Mouse (Mus musculus) heart, postnatal 0 days (tissue): ENCODE results near the gene Hist1h2bb. TPM values are rescaled to one million over a fixed set of nuclear protein-coding genes. Genes with fewer than 3 reads are reported as not detected.
A peak's percentile ranks its signal among the peaks of the same experiment; 100 is the strongest.

Experiments used
- ATAC-seq: fragments of 200-750 bp; cut with Nextera tagmentation; 2 replicates; pipeline ENCODE4 v1.8.0; 2017; ENCODE audit warnings: low read depth, moderate number of reproducible peaks, moderate library complexity; ENCODE audit not compliant: insufficient read depth
- DNase-seq: peaks from one replicate; pipeline ENCODE4 v3.0.0-alpha.2; 2016; ENCODE audit warnings: low spot score
- H3K27ac ChIP-seq: fragments of 300-500 bp; sonication (generic); 2 replicates; pipeline ENCODE4 v1.5.1; 2014; ENCODE audit warnings: low read depth, mild to moderate bottlenecking
- H3K27me3 ChIP-seq: fragments of 300-500 bp; sonication (generic); 2 replicates; pipeline ENCODE4 v1.6.1; 2014; ENCODE audit warnings: low read length, mixed read lengths; ENCODE audit not compliant: control insufficient read depth, insufficient read depth
- H3K36me3 ChIP-seq: fragments of 300-500 bp; sonication (generic); replicated peaks from 2 replicates; pipeline ENCODE4 v1.6.1; 2014; ENCODE audit warnings: low read length, mixed read lengths; ENCODE audit not compliant: control insufficient read depth, insufficient read depth
- H3K4me1 ChIP-seq: fragments of 300-500 bp; sonication (generic); 2 replicates; pipeline ENCODE4 v1.6.1; 2014; ENCODE audit warnings: antibody characterized with exemption; ENCODE audit not compliant: control insufficient read depth, insufficient read depth
- H3K4me2 ChIP-seq: fragments of 300-500 bp; sonication (generic); 2 replicates; pipeline ENCODE4 v1.6.1; 2014; ENCODE audit warnings: low read depth, mild to moderate bottlenecking, low read length, moderate library complexity
- H3K4me3 ChIP-seq: fragments of 300-500 bp; sonication (generic); 2 replicates; pipeline ENCODE4 v1.5.1; 2014; ENCODE audit warnings: low read depth, low read length
- H3K9ac ChIP-seq: fragments of 300-500 bp; sonication (generic); replicated peaks from 2 replicates; pipeline ENCODE4 v1.6.1; 2014; ENCODE audit warnings: low read depth, low read length, mixed read lengths
- H3K9me3 ChIP-seq: fragments of 300-500 bp; sonication (generic); replicated peaks from 2 replicates; pipeline ENCODE4 v1.6.1; 2016; ENCODE audit warnings: low read length; ENCODE audit not compliant: control insufficient read depth
- CTCF ChIP-seq: IDR thresholded peaks from 2 replicates; pipeline ENCODE4 v1.5.1; 2016; ENCODE audit warnings: antibody characterized with exemption, control low read depth, low read depth
- EP300 ChIP-seq: IDR thresholded peaks from 2 replicates; pipeline ENCODE4 v1.6.1; 2016; ENCODE audit warnings: antibody characterized with exemption, low read depth
- WGBS: fragments of 180-500 bp; shearing (Covaris S2); extraction: QIAGEN DNeasy Blood & Tissue Kit; methylation state at CpG from one replicate; pipeline ENCODE4 v1.1.7; 2014; 5-methylcytosine and 5-hydroxymethylcytosine counted together
- polyA plus RNA-seq: library from polyadenylated mRNA; unstranded; fragments of >200 nt; fragmentation: Nextera tagmentation; extraction: Ambion mirVana; gene quantifications from 2 replicates; pipeline ENCODE4 v1.2.1, GENCODE M21; 2015
- total RNA-seq: library from RNA; depleted of rRNA; stranded (reverse); fragments of >200 nt; gene quantifications from 2 replicates; pipeline ENCODE4 v1.2.3, GENCODE M21; 2014; ENCODE audit warnings: low replicate concordance

Gene Hist1h2bb
- total and polyA plus RNA-seq, 2 experiments from 2014 or later, result 0.78 to 1,547 TPM

GRCm38 (mm10) chr13:23738677-23739068 lies 7.9 kb upstream of the Hist1h2bb start, which contains the start of gene Hist1h1c:
Hist1h1c (plus strand) TSS chr13:23738808.
- ATAC-seq, result peak; percentile 86
- peak within 1 kb of the TSS; percentile 97 for H3K4me2 ChIP-seq
- peaks cover 8% of the 10 kb centered on the region; the same call in 1 of the 2 replicates for H3K4me1 ChIP-seq
- H3K9ac ChIP-seq, result peak within 1 kb of the TSS; percentile 96
- DNase-seq, result peak; percentile 92
- peak within 1 kb of the TSS; percentile 97 for H3K27ac ChIP-seq
- WGBS, result under 1% methylated on average over 32 of the region's 38 CpGs
- TF ChIP-seq EP300, result peak; percentile 61
- TF ChIP-seq CTCF, result no peak
- no peaks in the 10 kb centered on the region for H3K36me3 ChIP-seq
- no peaks in the 10 kb centered on the region for H3K9me3 ChIP-seq
- H3K4me3 ChIP-seq, result peak within 1 kb of the TSS; percentile 72
- H3K27me3 ChIP-seq, result no peaks in the 10 kb centered on the region

- no peaks in the 10 kb centered on the region for H3K27me3 ChIP-seq
- TF ChIP-seq CTCF, result no peak
- TF ChIP-seq EP300, result peak; percentile 83
- ATAC-seq (peak; percentile 87), DNase-seq (peak; percentile 95)
- peak overlapping the region; percentile 72 for H3K4me3 ChIP-seq
- no peaks in the 10 kb centered on the region for H3K9me3 ChIP-seq
- peak overlapping the region; percentile 97 for H3K27ac ChIP-seq
- H3K9ac ChIP-seq, result peak overlapping the region; percentile 96
- H3K36me3 ChIP-seq, result no peaks in the 10 kb centered on the region
- peak overlapping the region; percentile 97 for H3K4me2 ChIP-seq
- peaks cover 8% of the 10 kb centered on the region; the same call in 1 of the 2 replicates for H3K4me1 ChIP-seq
- WGBS, result under 1% methylated on average over 39 of the region's 39 CpGs
Measured at GRCm38 (mm10) chr13:23739069-23739921, 7.2 kb upstream of the Hist1h2bb start.

GRCm38 (mm10) chr13:23739922-23740252 lies 6.6 kb upstream of the Hist1h2bb start:
- ATAC-seq, result no peak
- WGBS, result 0% methylated on average over 14 of the region's 14 CpGs
- H3K27me3 ChIP-seq, result no peaks in the 10 kb centered on the region
- peak overlapping the region; percentile 97 for H3K27ac ChIP-seq
- H3K36me3 ChIP-seq, result no peaks in the 10 kb centered on the region
- peak overlapping the region; percentile 97 for H3K4me2 ChIP-seq
- H3K9me3 ChIP-seq, result no peaks in the 10 kb centered on the region
- peak overlapping the region; percentile 96 for H3K9ac ChIP-seq
- H3K4me1 ChIP-seq, result peaks cover 8% of the 10 kb centered on the region; the same call in 1 of the 2 replicates
- peak overlapping the region; percentile 72 for H3K4me3 ChIP-seq
- no peak for DNase-seq
- no peak; the same call in 1 of the 2 replicates for TF ChIP-seq EP300
- no peak for TF ChIP-seq CTCF

DNA sequence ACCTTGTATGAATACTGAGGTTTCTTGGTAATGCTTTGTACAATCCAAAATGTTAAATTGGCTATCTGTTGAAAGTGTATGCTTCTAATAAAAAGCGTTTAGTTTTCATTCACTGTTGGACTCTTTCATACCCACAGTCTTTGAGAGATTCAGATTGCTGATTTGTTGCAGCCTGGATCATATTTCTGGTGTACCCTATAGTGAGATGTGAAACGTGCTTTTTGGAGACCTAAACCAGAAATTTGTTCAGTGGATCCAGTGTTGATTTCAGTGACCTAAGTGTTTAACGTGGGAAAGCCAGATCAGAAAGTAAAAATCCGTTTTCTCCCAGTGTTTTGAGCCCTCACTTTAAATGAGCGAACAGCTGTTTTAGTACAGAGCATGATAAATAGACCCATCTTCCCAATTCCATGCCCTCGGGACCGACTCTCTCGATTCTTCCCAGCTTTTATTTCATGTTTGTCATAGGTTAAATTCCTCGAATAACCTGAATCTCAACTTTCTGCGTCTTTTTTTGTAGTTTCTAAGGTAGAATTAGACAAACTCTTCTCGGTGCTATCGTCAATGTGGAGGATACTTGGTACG lies 6.2 kb upstream of the Hist1h2bb start:
- H3K9ac ChIP-seq, result peak overlapping the region; percentile 96
- TF ChIP-seq EP300 (no peak), CTCF (no peak)
- H3K27me3 ChIP-seq, result no peaks in the 10 kb centered on the region
- 32% methylated on average over 13 of the region's 13 CpGs for WGBS
- peak overlapping the region; percentile 72 for H3K4me3 ChIP-seq
- no peaks in the 10 kb centered on the region for H3K9me3 ChIP-seq
- peaks cover 8% of the 10 kb centered on the region; the same call in 1 of the 2 replicates for H3K4me1 ChIP-seq
- no peak for DNase-seq
- peak overlapping the region; percentile 97 for H3K4me2 ChIP-seq
- peak overlapping the region; percentile 97 for H3K27ac ChIP-seq
- no peaks in the 10 kb centered on the region for H3K36me3 ChIP-seq
- ATAC-seq, result no peak

DNA sequence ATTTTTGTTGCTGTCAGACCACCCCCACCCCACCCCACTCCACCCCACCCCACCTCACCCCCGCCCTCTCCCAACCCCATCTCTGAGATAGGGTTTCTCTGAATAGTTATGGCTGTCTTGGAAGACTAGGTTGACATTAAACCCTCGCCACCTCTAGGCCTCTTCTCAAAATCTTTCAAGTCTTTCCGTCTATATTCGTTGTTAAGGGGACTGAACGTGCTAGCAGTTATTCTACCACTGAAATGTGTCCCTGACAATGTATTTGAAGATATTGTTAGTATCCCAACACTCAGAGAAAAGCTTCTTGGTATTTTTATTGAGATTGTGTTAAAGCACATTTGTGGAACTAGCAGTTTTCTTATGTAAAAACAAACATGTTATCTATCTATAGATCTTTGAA lies 5.6 kb upstream of the Hist1h2bb start:
- Histone ChIP-seq H3K9me3 (no peaks in the 10 kb centered on the region), H3K4me1 (peaks cover 12% of the 10 kb centered on the region), H3K27me3 (no peaks in the 10 kb centered on the region), H3K4me2 (peak overlapping the region; percentile 97), H3K4me3 (peak overlapping the region; percentile 72; the same call in 1 of the 2 replicates), H3K36me3 (no peaks in the 10 kb centered on the region), H3K9ac (no peak overlapping the region), H3K27ac (peak overlapping the region; percentile 97; the same call in 1 of the 2 replicates)
- ATAC-seq (no peak), DNase-seq (no peak)
- TF ChIP-seq CTCF (no peak), EP300 (no peak)
- 67% methylated on average over 5 of the region's 5 CpGs for WGBS
